Mouse (Mus musculus) testis, adult 2 months (tissue): ENCODE data around the gene Rnf217. TPM values are rescaled to one million over a fixed set of nuclear protein-coding genes. Genes with fewer than 3 reads are reported as not detected.

Experiments used
- H3K27ac ChIP-seq: fragments of 200-500 bp; 2 replicates; pipeline ENCODE4 v1.5.1; 2012; ENCODE audit warnings: low read depth, low read length; ENCODE audit not compliant: control insufficient read depth, insufficient read depth
- H3K27me3 ChIP-seq: fragments of 200-500 bp; 2 replicates; pipeline ENCODE4 v1.6.1; 2012; ENCODE audit warnings: mild to moderate bottlenecking, low read length, moderate library complexity; ENCODE audit not compliant: control insufficient read depth, insufficient read depth
- H3K36me3 ChIP-seq: fragments of 200-500 bp; 2 replicates; pipeline ENCODE4 v1.6.1; 2012; ENCODE audit warnings: mild to moderate bottlenecking, low read length; ENCODE audit not compliant: control insufficient read depth, insufficient read depth
- H3K4me1 ChIP-seq: fragments of 200-500 bp; 2 replicates; pipeline ENCODE4 v1.6.1; 2012; ENCODE audit warnings: low read length; ENCODE audit not compliant: control insufficient read depth, insufficient read depth
- H3K4me3 ChIP-seq: fragments of 200-500 bp; 2 replicates; pipeline ENCODE4 v1.5.1; 2012; ENCODE audit warnings: low read depth, mild to moderate bottlenecking, low read length, moderate library complexity, mixed read lengths; ENCODE audit not compliant: control insufficient read depth
- CTCF ChIP-seq: fragments of 200-500 bp; IDR thresholded peaks from 2 replicates; pipeline ENCODE4 v1.5.1; 2012; ENCODE audit warnings: low read depth, mild to moderate bottlenecking, inconsistent platforms, low read length, moderate library complexity; ENCODE audit not compliant: control insufficient read depth, insufficient read depth, insufficient replicate concordance
- POLR2A ChIP-seq: fragments of 200-500 bp; IDR thresholded peaks from 2 replicates; pipeline ENCODE4 v1.6.1; 2012; ENCODE audit warnings: low read depth, mild to moderate bottlenecking, inconsistent platforms, low read length, moderate library complexity; ENCODE audit not compliant: control insufficient read depth
- polyA plus RNA-seq: library from polyadenylated mRNA; depleted of rRNA; stranded (reverse); fragments of >200 nt; gene quantifications from 2 replicates; pipeline ENCODE4 v1.2.3, GENCODE M21; 2012

Gene Rnf217
- polyA plus RNA-seq, 1 experiment: 0.64 TPM

GRCm38 (mm10) chr10:31592741-31593524 is 16.1 kb downstream of the Rnf217 start:
- TF ChIP-seq CTCF (no peak), POLR2A (no peak)
- Histone ChIP-seq H3K4me3 (no peak overlapping the region), H3K4me1 (no peaks in the 10 kb centered on the region; the same call in 1 of the 2 replicates), H3K36me3 (no peaks in the 10 kb centered on the region), H3K27ac (peak overlapping the region; percentile 5), H3K27me3 (no peaks in the 10 kb centered on the region)

- peak overlapping the region; percentile 5; the same call in 1 of the 2 replicates for H3K27ac ChIP-seq
- no peaks in the 10 kb centered on the region for H3K36me3 ChIP-seq
- no peak overlapping the region for H3K4me3 ChIP-seq
- H3K4me1 ChIP-seq: no peaks in the 10 kb centered on the region; the same call in 1 of the 2 replicates
- H3K27me3 ChIP-seq: no peaks in the 10 kb centered on the region
- TF ChIP-seq POLR2A (no peak), CTCF (no peak)
Measured at GRCm38 (mm10) chr10:31592095-31592740, 16.8 kb downstream of the Rnf217 start.

- TF ChIP-seq CTCF (no peak), POLR2A (no peak)
- Histone ChIP-seq H3K36me3 (no peaks in the 10 kb centered on the region), H3K27ac (no peak overlapping the region), H3K4me1 (no peaks in the 10 kb centered on the region), H3K27me3 (no peaks in the 10 kb centered on the region), H3K4me3 (no peak overlapping the region)
Measured at GRCm38 (mm10) chr10:31580722-31581121, 28.3 kb downstream of the Rnf217 start.

- H3K27ac ChIP-seq: no peak overlapping the region
- no peaks in the 10 kb centered on the region for H3K4me1 ChIP-seq
- TF ChIP-seq POLR2A (no peak), CTCF (no peak)
- no peaks in the 10 kb centered on the region for H3K36me3 ChIP-seq
- no peaks in the 10 kb centered on the region for H3K27me3 ChIP-seq
- H3K4me3 ChIP-seq: no peak overlapping the region
Measured at GRCm38 (mm10) chr10:31580073-31580472, 28.9 kb downstream of the Rnf217 start.

GRCm38 (mm10) chr10:31573267-31573666 is 35.7 kb downstream of the Rnf217 start:
- Histone ChIP-seq H3K27ac (no peak overlapping the region), H3K4me1 (no peaks in the 10 kb centered on the region), H3K36me3 (no peaks in the 10 kb centered on the region), H3K27me3 (no peaks in the 10 kb centered on the region), H3K4me3 (no peak overlapping the region)
- TF ChIP-seq CTCF: no peak
- TF ChIP-seq POLR2A: no peak

- TF ChIP-seq POLR2A (no peak), CTCF (no peak)
- Histone ChIP-seq H3K27me3 (no peaks in the 10 kb centered on the region), H3K36me3 (no peaks in the 10 kb centered on the region), H3K4me3 (no peak overlapping the region), H3K27ac (no peak overlapping the region), H3K4me1 (no peaks in the 10 kb centered on the region)
Measured at GRCm38 (mm10) chr10:31557311-31557710, 51.7 kb downstream of the Rnf217 start.

- no peaks in the 10 kb centered on the region for H3K4me1 ChIP-seq
- no peaks in the 10 kb centered on the region for H3K36me3 ChIP-seq
- H3K27ac ChIP-seq: no peak overlapping the region
- no peak for TF ChIP-seq POLR2A
- TF ChIP-seq CTCF: no peak
- H3K4me3 ChIP-seq: no peak overlapping the region
- H3K27me3 ChIP-seq: no peaks in the 10 kb centered on the region
Measured at GRCm38 (mm10) chr10:31555433-31555960, 53.5 kb downstream of the Rnf217 start.
